ENCODE assay signal across 25 mouse cellular contexts in genomic region chr4:142634398-142634797, GRCm38 (mm10).
"Had no signal": no experiment of that assay in that cellular context is flagged by ENCODE, and none has a peak within 500 bp of the region (broad histone marks: within the 10 kb centered on the region; RNA-seq: fewer than 3 reads in every experiment).

No protein-coding gene starts in this region.

- H3K27ac ChIP-seq: heart, embryonic 13.5 days; heart, embryonic 15.5 days; hindbrain, embryonic 13.5 days; hindbrain, embryonic 15.5 days; hindbrain, postnatal 0 days; kidney, embryonic 15.5 days; kidney, postnatal 0 days; limb, embryonic 13.5 days; limb, embryonic 15.5 days; liver, embryonic 12.5 days had no signal

- H3K4me2 ChIP-seq: heart, embryonic 11.5 days; heart, embryonic 13.5 days; heart, embryonic 15.5 days; hindbrain, embryonic 13.5 days; hindbrain, embryonic 15.5 days; kidney, embryonic 15.5 days; limb, embryonic 13.5 days; limb, embryonic 15.5 days; liver, embryonic 12.5 days had no signal

- H3K9me3 ChIP-seq: heart, embryonic 13.5 days; heart, embryonic 15.5 days; hindbrain, embryonic 13.5 days; hindbrain, embryonic 15.5 days; kidney, embryonic 15.5 days; limb, embryonic 13.5 days; limb, embryonic 15.5 days; liver, embryonic 12.5 days had no signal

- H3K36me3 ChIP-seq: heart, embryonic 13.5 days; heart, embryonic 15.5 days; hindbrain, embryonic 13.5 days; hindbrain, embryonic 15.5 days; kidney, embryonic 15.5 days; limb, embryonic 13.5 days; limb, embryonic 15.5 days; liver, embryonic 12.5 days had no signal

- H3K27me3 ChIP-seq: hindbrain, embryonic 13.5 days; hindbrain, embryonic 15.5 days; kidney, embryonic 15.5 days; limb, embryonic 13.5 days; limb, embryonic 15.5 days; liver, embryonic 12.5 days had no signal

- H3K4me1 ChIP-seq: liver, embryonic 12.5 days had no signal

- ATAC-seq: hindbrain, postnatal 0 days; intestine, embryonic 16.5 days; liver, embryonic 12.5 days had no signal

- H3K4me3 ChIP-seq: heart, embryonic 13.5 days; heart, embryonic 15.5 days; hindbrain, embryonic 13.5 days; hindbrain, embryonic 15.5 days; kidney, embryonic 15.5 days; limb, embryonic 13.5 days; limb, embryonic 15.5 days; liver, embryonic 12.5 days had no signal

- H3K9ac ChIP-seq: heart, embryonic 13.5 days; heart, embryonic 15.5 days; hindbrain, embryonic 13.5 days; hindbrain, embryonic 15.5 days; kidney, embryonic 15.5 days; limb, embryonic 13.5 days; limb, embryonic 15.5 days; liver, embryonic 12.5 days had no signal

- DNase-seq: gastrocnemius, postnatal 14 days; gastrocnemius, postnatal 36 days; heart, adult 18-20 months; heart, postnatal 14 days; heart, postnatal 36 days; kidney, adult 11 months; kidney, adult 2 months; kidney, adult 9 months; kidney, postnatal 14 days; kidney, postnatal 36 days; layer of hippocampus, adult 9-11 months; layer of hippocampus, postnatal 36 days; left cerebral cortex, postnatal 4 days had no signal
